Mouse (Mus musculus): ENCODE data around the gene Sncb. TPM values are rescaled to one million over a fixed set of nuclear protein-coding genes. Genes with fewer than 3 reads are reported as not detected.

Sncb gene
- total RNA-seq, 2 experiments from 2014 or later, result not detected

DNA sequence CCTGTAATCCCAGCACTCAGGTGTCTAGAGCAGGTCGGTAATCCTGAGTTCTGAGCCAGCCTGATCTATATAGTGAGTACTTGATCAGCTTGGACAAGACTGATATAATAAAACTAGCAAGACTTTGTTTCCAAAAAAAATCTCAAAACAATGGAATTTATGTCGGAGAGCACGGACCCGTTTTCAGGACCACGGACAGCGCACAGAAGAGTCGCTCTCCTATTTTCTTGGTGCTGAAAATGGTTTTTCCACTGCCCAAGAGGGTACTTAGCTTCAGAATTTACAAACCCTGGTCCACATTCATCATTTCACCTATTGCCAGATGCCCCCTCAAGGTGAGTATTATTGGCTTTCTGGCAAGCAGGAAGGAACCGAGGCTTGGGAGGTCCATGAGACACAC is 15.7 kb downstream of the Sncb start:
- DNase-seq, result no peak
- intact Hi-C loops (cut with DNase I), result no loop called here

DNA sequence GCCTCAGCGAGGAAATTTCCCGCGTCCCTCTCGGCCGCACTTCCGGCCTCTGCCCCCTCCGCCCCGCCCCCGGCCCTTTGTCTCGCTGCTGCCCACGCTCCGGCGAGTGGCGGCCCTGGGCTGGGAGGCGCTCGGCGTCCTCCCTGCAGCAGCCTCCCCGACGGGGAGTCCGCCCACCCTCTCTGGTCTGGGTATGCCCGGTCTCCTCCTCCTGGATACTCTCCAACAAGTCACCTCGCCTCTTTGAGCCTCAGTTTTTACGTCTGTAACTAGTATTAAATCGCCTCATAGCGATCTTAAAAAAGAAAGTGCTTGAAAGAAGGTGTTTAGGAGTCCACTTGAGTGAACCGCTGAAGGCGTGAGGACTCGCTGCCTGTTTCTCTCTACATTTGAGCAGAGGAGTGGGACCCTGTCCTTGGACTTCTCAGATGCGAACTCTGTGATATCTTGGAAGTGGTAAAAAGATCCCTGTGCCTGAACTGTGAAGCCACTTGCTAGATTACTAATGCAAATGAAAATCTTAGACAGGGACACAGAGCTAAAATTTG is 16.5 kb downstream of the Sncb start, which contains the start of gene Gprin1:
Gene Gprin1, minus strand, starts transcription at position 11 of the 548 bp plus-strand sequence.
- intact Hi-C loops (cut with DNase I), result no loop called here
- no peak for DNase-seq

DNA sequence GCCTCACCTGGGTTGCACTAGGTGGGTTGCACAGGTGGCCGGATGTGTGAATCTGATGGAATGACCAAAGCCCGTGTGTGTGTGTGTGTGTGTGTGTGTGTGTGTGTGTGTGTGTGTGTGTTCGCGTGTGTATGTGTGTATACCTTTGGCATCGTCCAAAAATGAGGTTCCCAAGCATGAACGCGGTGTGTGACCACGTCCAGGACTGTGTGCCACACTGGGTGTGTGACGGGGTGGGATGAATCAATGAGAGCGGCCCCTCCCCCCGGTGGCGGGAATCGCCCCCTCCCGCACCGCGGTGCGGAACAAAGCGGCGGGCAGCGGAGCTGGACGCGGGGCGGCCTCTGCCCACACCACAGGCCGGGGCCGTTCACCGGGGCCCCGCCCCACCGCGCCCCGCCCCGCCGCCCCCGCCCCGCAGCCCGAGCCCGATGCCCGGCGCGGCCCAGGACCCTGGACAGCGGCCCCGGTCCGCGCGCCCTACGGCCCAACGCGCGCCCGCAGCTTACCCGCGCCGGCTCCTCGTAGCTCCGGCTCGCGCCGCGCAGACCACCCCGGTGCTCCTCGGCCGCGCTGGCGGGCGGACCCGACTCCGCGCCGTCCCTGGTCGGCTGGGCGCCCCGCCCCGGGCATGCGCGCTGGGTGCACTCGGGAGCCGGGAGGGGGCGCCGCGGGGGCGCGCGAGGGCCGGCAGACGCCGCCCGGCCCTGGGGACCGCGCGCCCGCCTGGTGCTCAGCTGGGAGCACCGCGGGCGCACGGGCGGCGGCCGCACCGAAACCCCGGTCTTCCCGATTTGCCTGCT is 17.1 kb downstream of the Sncb start:
- intact Hi-C loops (cut with DNase I), result no loop called here
- DNase-seq, result no peak

- intact Hi-C loops (cut with DNase I), result no loop called here
- no peak for DNase-seq
Observed at GRCm38 (mm10) chr13:54748721-54749060, 17.7 kb downstream of the Sncb start.

- DNase-seq, result no peak
- intact Hi-C loops (cut with DNase I), result no loop called here
Observed at GRCm38 (mm10) chr13:54748190-54748589, 18.2 kb downstream of the Sncb start.

GRCm38 (mm10) chr13:54746896-54747295 is 19.5 kb downstream of the Sncb start:
- intact Hi-C loops (cut with DNase I), result no loop called here
- DNase-seq, result no peak

DNA sequence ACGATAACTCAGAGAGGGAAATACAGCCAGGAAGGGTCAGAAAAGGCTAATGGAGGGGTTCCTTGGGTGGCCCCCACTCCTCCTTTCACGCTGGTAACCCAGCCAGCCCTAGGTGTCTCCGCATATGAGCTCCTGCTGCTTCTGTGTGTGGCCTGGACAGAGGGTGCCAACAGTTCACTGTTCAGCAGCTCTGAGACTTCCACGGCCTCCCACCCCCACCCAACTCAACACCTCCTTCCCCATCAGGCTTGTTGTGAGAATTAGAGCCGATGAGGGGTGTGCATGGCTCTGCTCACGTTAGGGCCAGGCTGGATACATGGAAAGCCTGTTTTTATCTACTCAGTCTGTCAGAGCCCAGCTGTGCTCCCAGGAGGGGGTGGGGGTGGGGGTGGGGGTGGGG is 20.3 kb downstream of the Sncb start:
- intact Hi-C loops (cut with DNase I), result no loop called here
- DNase-seq, result no peak

DNA sequence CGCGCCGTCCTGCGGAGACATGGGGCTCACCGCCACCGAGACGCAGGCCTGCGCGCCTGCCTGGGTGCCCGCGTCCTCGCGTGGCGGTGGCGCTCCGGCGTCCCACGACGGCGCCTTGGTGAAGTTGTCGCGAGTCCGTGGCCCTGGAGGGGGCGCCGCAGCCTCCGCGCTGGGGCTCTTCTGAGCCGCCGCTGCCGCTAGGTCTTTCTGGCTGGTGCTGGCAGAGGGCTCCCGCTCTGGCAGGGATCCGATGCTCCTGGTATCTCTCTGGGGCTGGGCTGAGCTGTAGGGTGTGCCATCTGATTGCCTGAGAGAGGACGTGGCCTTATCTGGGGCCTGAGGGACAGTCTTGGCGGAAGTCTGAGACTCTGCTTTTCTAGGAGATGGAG is 28.2 kb downstream of the Sncb start:
- no peak for DNase-seq
- intact Hi-C loops (cut with DNase I), result no loop called here

- no peak for DNase-seq
Observed at GRCm38 (mm10) chr13:54737488-54738212, 28.7 kb downstream of the Sncb start.

DNA sequence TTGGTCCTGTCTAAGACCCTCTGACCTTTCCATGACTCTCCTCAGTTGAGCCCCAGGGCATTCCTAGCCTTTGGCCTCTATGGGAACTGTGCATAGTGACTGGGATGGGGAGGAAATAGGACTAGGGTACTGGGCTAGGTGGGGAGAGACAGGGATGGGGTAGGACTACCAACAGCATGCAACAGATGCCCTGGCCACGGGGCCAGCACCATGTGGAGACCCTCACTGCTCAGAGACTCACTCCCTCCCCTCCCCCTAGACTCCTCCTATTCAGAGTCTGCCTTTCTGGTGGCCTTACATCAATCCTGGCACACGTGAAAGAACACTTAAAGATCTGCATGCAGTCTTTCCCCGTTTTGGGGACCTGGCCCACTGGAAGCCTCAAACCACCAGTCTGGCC is 29.5 kb downstream of the Sncb start:
- intact Hi-C loops (cut with DNase I), result no loop called here
- DNase-seq, result no peak

More at GRCm38 (mm10) chr13:54737488-54738212, 28.7 kb downstream of the Sncb start:
- intact Hi-C loops (cut with DNase I), result no loop called here

DNA sequence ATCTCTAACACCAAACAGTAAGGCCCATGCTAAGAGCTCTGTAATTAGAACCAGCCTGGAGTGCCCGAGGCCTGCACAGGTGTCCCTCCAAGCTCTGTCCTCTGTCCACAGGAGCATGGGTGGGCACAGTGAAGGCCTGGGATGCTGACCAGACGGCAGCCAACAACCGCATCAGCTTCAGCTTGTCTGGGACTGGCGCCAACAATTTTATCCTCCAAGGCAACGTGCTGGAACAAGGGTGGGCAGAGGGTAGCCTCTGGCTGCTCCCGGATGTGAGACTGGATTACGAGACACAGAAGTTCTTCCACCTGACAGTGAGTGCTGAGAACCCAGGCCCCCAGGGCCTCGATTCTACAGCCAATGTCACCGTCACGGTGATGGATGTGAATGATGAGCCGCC is 40.3 kb downstream of the Sncb start:
- DNase-seq, result no peak
- intact Hi-C loops (cut with DNase I), result no loop called here

DNA sequence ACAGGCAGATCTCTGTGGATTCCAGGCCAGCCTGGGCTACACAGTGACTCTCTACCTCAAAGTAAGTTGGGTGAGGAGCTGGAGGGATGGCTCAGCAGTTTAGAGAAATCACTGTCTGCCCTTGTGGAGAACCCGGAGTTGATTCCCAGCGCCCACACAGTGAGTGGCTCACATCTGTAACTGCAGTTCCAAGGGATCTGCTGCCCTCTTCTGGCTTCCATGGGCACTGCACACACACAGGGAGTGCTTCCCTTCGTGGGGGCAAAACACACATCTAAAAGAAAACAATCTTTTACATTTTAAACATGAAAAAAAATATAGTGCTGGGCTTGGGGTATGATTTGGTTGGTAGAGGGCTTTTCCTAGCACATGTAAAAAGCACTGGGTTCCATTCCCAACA is 43.3 kb downstream of the Sncb start:
- no peak for DNase-seq
- intact Hi-C loops (cut with DNase I), result no loop called here

GRCm38 (mm10) chr13:54716916-54717315 is 49.5 kb downstream of the Sncb start:
- intact Hi-C loops (cut with DNase I), result no loop called here

GRCm38 (mm10) chr13:54714996-54715395 is 51.4 kb downstream of the Sncb start:
- intact Hi-C loops (cut with DNase I), result no loop called here
- DNase-seq, result no peak

More at GRCm38 (mm10) chr13:54716916-54717315, 49.5 kb downstream of the Sncb start:
- no peak for DNase-seq

- intact Hi-C loops (cut with DNase I), result no loop called here
- no peak for DNase-seq
Observed at GRCm38 (mm10) chr13:54714393-54714792, 52.0 kb downstream of the Sncb start.

GRCm38 (mm10) chr13:54710866-54711265 is 55.5 kb downstream of the Sncb start:
- no peak for DNase-seq
- intact Hi-C loops (cut with DNase I), result no loop called here

Other genes with a start within 250 kb of the Sncb start
- gene 4833439L19Rik, start 201.2 kb downstream of the Sncb start, total RNA-seq (2021), result 100 to 1,000 TPM; 171 to 180 TPM
- gene Arl10, start 191.6 kb downstream of the Sncb start, total RNA-seq (2021), result 1 to 10 TPM; 2.5 to 3.0 TPM
- gene Nop16, start 176.5 kb downstream of the Sncb start, total RNA-seq (2021), result 10 to 100 TPM; 17.7 to 17.9 TPM
- 100 to 1,000 TPM; 145 to 149 TPM for gene Higd2a, start 176.4 kb downstream of the Sncb start, total RNA-seq (2021)
- gene Cltb, start 155.3 kb downstream of the Sncb start, total RNA-seq (2021), result 100 to 1,000 TPM; 132 to 139 TPM
- 10 to 100 TPM; 10.5 to 13.8 TPM for gene Faf2, start 144.8 kb downstream of the Sncb start, total RNA-seq (2021)
- gene Rnf44, start 72.7 kb downstream of the Sncb start, total RNA-seq (2021), result 10 to 100 TPM; 21.7 to 27.2 TPM
- gene Cdhr2, start 65.1 kb downstream of the Sncb start, total RNA-seq (2021), result not detected
- not detected for gene Gprin1, start 16.7 kb downstream of the Sncb start, total RNA-seq (2021)
- not detected for gene Eif4e1b, start 17.4 kb upstream of the Sncb start, total RNA-seq (2021)
- gene Tspan17, start 22.8 kb upstream of the Sncb start, total RNA-seq (2021), result 10 to 100 TPM; 16.3 to 23.4 TPM
- gene Unc5a, start 182.8 kb upstream of the Sncb start, total RNA-seq (2021), result 1 to 10 TPM; 7.1 to 8.6 TPM

Data from gastrocnemius, postnatal 36 days (tissue).